In the genomic region with DNA sequence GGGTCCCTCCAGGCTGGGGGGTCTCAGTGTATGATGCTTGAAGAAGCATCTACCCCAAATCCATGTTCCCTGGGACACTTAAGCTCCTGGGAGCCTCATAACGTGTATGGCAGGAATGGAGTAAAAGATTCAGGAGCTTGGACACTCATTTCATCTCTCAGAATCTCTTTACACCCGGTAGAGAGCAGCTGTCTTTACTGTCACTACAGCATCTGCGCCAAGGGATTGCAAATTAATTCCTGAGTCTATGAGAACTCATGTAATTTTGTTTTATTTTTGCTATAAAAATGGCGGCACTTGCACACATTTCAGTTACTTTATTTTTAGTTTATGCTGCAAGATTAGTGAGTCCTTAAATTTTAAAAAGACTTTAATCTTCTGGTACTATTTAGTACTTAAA, we compare ENCODE assay signal across 26 mouse cellular contexts. TPM values are rescaled to one million over a fixed set of nuclear protein-coding genes. Genes with fewer than 3 reads are reported as not detected.
A peak's percentile ranks its signal among the peaks of the same experiment; 100 is the strongest.
DNase-seq lines count a peak whose midpoint lies in the region; ATAC-seq and TF ChIP-seq lines count a peak whose summit lies in the region.
"Had no signal": no experiment of that assay in that cellular context is flagged by ENCODE, and none has a peak within 500 bp of the region (broad histone marks: within the 10 kb centered on the region; RNA-seq: fewer than 3 reads in every experiment).

No protein-coding gene starts in this region.

- intact Hi-C loops in left cerebral cortex, postnatal 14 days (cut with DNase I) = no loop called here
- intact Hi-C loops in left cerebral cortex, postnatal 4 days (cut with DNase I) = no loop called here

- TF ChIP-seq POLR2A in brain, embryonic 14.5 days (IDR thresholded peaks at IDR 0.05; ENCODE audit: borderline replicate concordance, extremely low read depth, insufficient read depth, insufficient read length, poor library complexity, severe bottlenecking) = no peak

- no peak for TF ChIP-seq CTCF in brain, embryonic 14.5 days (IDR thresholded peaks at IDR 0.05; ENCODE audit: borderline replicate concordance, extremely low read depth, insufficient read depth, insufficient read length)

- H3K9me3 ChIP-seq in forebrain, embryonic 15.5 days = 0 out of 2 replicates have a peak, but pooled peaks cover 3% of the 10 kb centered on the region
- no peaks in the 10 kb centered on the region for H3K9me3 ChIP-seq in forebrain, embryonic 14.5 days (replicated peaks; ENCODE audit: control insufficient read depth, low read length)
- H3K9me3 ChIP-seq: embryonic facial prominence, embryonic 12.5 days; embryonic facial prominence, embryonic 15.5 days; hindbrain, embryonic 10.5 days had no signal

- no peak overlapping the region for H3K4me2 ChIP-seq in forebrain, embryonic 15.5 days (replicated peaks)
- no peak overlapping the region for H3K4me2 ChIP-seq in forebrain, embryonic 14.5 days (ENCODE audit: low read length)
- H3K4me2 ChIP-seq: embryonic facial prominence, embryonic 12.5 days; embryonic facial prominence, embryonic 15.5 days; forebrain, embryonic 13.5 days; heart, embryonic 11.5 days; hindbrain, embryonic 14.5 days had no signal

- no peak overlapping the region for H3K9ac ChIP-seq in forebrain, embryonic 15.5 days (replicated peaks)
- no peak overlapping the region for H3K9ac ChIP-seq in forebrain, embryonic 14.5 days (ENCODE audit: low read length)
- H3K9ac ChIP-seq: embryonic facial prominence, embryonic 12.5 days; embryonic facial prominence, embryonic 15.5 days; forebrain, embryonic 13.5 days; hindbrain, embryonic 14.5 days had no signal

- no peaks in the 10 kb centered on the region for H3K27me3 ChIP-seq in forebrain, embryonic 15.5 days
- no peaks in the 10 kb centered on the region for H3K27me3 ChIP-seq in forebrain, embryonic 14.5 days (replicated peaks; ENCODE audit: control insufficient read depth, insufficient read depth, low read length)
- H3K27me3 ChIP-seq: embryonic facial prominence, embryonic 12.5 days; embryonic facial prominence, embryonic 15.5 days; forebrain, embryonic 13.5 days had no signal

- peak overlapping the region; percentile 39; the same call in 1 of the 2 replicates for H3K27ac ChIP-seq in forebrain, embryonic 15.5 days (replicated peaks)
- no peak overlapping the region; the same call in 1 of the 2 replicates for H3K27ac ChIP-seq in forebrain, embryonic 14.5 days (ENCODE audit: low read depth, low read length)
- H3K27ac ChIP-seq: embryonic facial prominence, embryonic 12.5 days; forebrain, embryonic 13.5 days; hindbrain, embryonic 10.5 days; hindbrain, embryonic 14.5 days had no signal

- no peak overlapping the region for H3K4me3 ChIP-seq in forebrain, embryonic 15.5 days
- no peak overlapping the region for H3K4me3 ChIP-seq in forebrain, embryonic 14.5 days (ENCODE audit: low read depth, low read length)
- H3K4me3 ChIP-seq: embryonic facial prominence, embryonic 12.5 days; embryonic facial prominence, embryonic 15.5 days; forebrain, embryonic 13.5 days; hindbrain, embryonic 10.5 days had no signal

- 76% methylated on average over 4 of the region's 4 CpGs for WGBS in forebrain, embryonic 15.5 days
- 81% methylated on average over 4 of the region's 4 CpGs for WGBS in forebrain, embryonic 14.5 days

- DNase-seq in forebrain, embryonic 14.5 days (ENCODE audit: low spot score) = no peak
- no peak for DNase-seq in frontal cortex, postnatal 25 days (ENCODE audit: low spot score in 2 of 2)
- DNase-seq in left cerebral cortex, postnatal 14 days (ENCODE audit: low spot score in 2 of 2) = peak; percentile 37 to 47
- no peak for DNase-seq in left cerebral cortex, postnatal 4 days
- peak; percentile 17 for DNase-seq in brain, embryonic 14.5 days (ENCODE audit: low read depth)
- no peak for DNase-seq in heart, postnatal 4 days
- DNase-seq: adrenal gland, postnatal 14 days; cerebellum, adult 11 months; cerebellum, adult 2 months; cerebellum, adult 9-11 months; cerebellum, postnatal 25 days; gastrocnemius, postnatal 10 days; heart, adult 11 months; kidney, adult 2 months had no signal

- ATAC-seq in forebrain, embryonic 15.5 days (replicated peaks) = no peak
- no peak for ATAC-seq in forebrain, embryonic 14.5 days
- ATAC-seq in frontal cortex, adult (ENCODE audit: low TSS enrichment) = peak; percentile 84
- ATAC-seq: forebrain, embryonic 13.5 days; intestine, postnatal 0 days; Patski had no signal

- peaks cover 19% of the 10 kb centered on the region for H3K4me1 ChIP-seq in forebrain, embryonic 15.5 days
- peaks cover 4% of the 10 kb centered on the region; the same call in 1 of the 2 replicates for H3K4me1 ChIP-seq in forebrain, embryonic 14.5 days (ENCODE audit: control insufficient read depth, insufficient read depth, low read length)
- H3K4me1 ChIP-seq: embryonic facial prominence, embryonic 15.5 days had no signal

- no peaks in the 10 kb centered on the region for H3K36me3 ChIP-seq in forebrain, embryonic 15.5 days
- no peaks in the 10 kb centered on the region for H3K36me3 ChIP-seq in forebrain, embryonic 14.5 days (ENCODE audit: control insufficient read depth, insufficient read depth, low read length)
- H3K36me3 ChIP-seq: embryonic facial prominence, embryonic 12.5 days; embryonic facial prominence, embryonic 15.5 days; hindbrain, embryonic 10.5 days had no signal

RNA-seq across cellular contexts. Expression of gene Tmem108, which starts 22.6 kb away (rescaled TPM):
- 72.3 and 78.0 TPM in 2 replicates for polyA plus RNA-seq in forebrain, embryonic 15.5 days (2015; fragmentation: Nextera tagmentation; extraction: Ambion mirVana)
- polyA plus RNA-seq in forebrain, embryonic 14.5 days (2014; fragmentation: Nextera tagmentation; extraction: Ambion mirVana) = 41.5 and 62.0 TPM in 2 replicates
- total RNA-seq in left cerebral cortex, postnatal 14 days (2021) = 10 to 100 TPM; 39.3 to 42.5 TPM
- total RNA-seq in left cerebral cortex, postnatal 4 days (2021) = 10 to 100 TPM; 58.4 to 59.7 TPM
- 28.2 and 34.8 TPM in 2 replicates for polyA plus RNA-seq in brain, embryonic 14.5 days (2012; rRNA removed)
- 10 to 100 TPM; 17.6 to 21.9 TPM for total RNA-seq in heart, postnatal 4 days (2021)
- total RNA-seq: common myeloid progenitor, adult 5-6 weeks; gastrocnemius, adult 18-20 months had no signal
- polyA plus RNA-seq: Patski had no signal

Comparison
In these comparisons a context has a peak if more than half of its experiments do, and no peak if none do; other contexts are left out.
1. DNase-seq: peak in left cerebral cortex, postnatal 14 days (2 of 2) and brain, embryonic 14.5 days (single experiment); none in forebrain, embryonic 14.5 days (single experiment), frontal cortex, postnatal 25 days (0 of 2), left cerebral cortex, postnatal 4 days (single experiment) and heart, postnatal 4 days (single experiment).